Mouse (Mus musculus): Measurements from ENCODE around the gene Fbxo33. TPM values are rescaled to one million over a fixed set of nuclear protein-coding genes. Genes with fewer than 3 reads are reported as not detected.

Gene Fbxo33
- polyA plus RNA-seq, 1 experiment from 2014 or later, result 3.9 TPM

- Histone ChIP-seq H3K4me3 (ENCODE audit: low read length) (no peak overlapping the region), H3K4me1 (ENCODE audit: control insufficient read depth, insufficient read depth, low read length) (no peaks in the 10 kb centered on the region), H3K36me3 (ENCODE audit: control insufficient read depth, insufficient read depth, low read length) (peaks cover 24% of the 10 kb centered on the region), H3K27me3 (replicated peaks; ENCODE audit: control insufficient read depth, insufficient read depth, low read length) (no peaks in the 10 kb centered on the region), H3K9ac (ENCODE audit: low read depth, low read length) (no peak overlapping the region), H3K9me3 (ENCODE audit: control insufficient read depth, low read length) (no peaks in the 10 kb centered on the region), H3K4me2 (ENCODE audit: low read depth, low read length) (no peak overlapping the region), H3K27ac (ENCODE audit: low read length) (no peak overlapping the region)
- WGBS, result 91% methylated on average over 3 of the region's 3 CpGs
- ATAC-seq, result no peak
These were observed 41.7 kb downstream of the Fbxo33 start for GRCm38 (mm10) chr12:59177814-59178213.

DNA sequence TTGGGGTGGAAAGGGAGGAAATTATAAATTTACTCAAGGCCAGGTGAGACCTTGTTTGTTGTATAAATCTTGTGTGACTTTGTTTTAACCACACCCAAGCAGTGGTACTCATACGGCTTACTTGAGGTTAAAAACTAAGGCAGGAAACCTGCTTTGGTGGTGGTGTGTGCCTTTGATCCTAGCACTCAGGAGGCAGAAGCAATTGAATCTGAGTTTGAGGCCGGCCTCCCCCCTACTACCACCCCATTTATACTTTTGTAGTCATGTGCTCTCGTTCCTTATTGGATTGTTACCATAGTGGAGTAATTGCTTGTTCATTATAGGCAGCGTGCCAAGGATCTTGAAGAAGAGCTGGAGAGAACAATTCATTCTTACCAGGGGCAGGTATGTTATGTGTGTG lies 49.6 kb downstream of the Fbxo33 start:
- ATAC-seq, result no peak
- Histone ChIP-seq H3K4me1 (ENCODE audit: control insufficient read depth, insufficient read depth, low read length) (no peaks in the 10 kb centered on the region), H3K9me3 (ENCODE audit: control insufficient read depth, low read length) (no peaks in the 10 kb centered on the region), H3K36me3 (ENCODE audit: control insufficient read depth, insufficient read depth, low read length) (peaks cover 2% of the 10 kb centered on the region; the same call in 1 of the 2 replicates), H3K27ac (ENCODE audit: low read length) (no peak overlapping the region), H3K4me3 (ENCODE audit: low read length) (no peak overlapping the region), H3K27me3 (replicated peaks; ENCODE audit: control insufficient read depth, insufficient read depth, low read length) (no peaks in the 10 kb centered on the region), H3K9ac (ENCODE audit: low read depth, low read length) (no peak overlapping the region), H3K4me2 (ENCODE audit: low read depth, low read length) (no peak overlapping the region)
- 91% methylated on average over 4 of the region's 4 CpGs for WGBS

DNA sequence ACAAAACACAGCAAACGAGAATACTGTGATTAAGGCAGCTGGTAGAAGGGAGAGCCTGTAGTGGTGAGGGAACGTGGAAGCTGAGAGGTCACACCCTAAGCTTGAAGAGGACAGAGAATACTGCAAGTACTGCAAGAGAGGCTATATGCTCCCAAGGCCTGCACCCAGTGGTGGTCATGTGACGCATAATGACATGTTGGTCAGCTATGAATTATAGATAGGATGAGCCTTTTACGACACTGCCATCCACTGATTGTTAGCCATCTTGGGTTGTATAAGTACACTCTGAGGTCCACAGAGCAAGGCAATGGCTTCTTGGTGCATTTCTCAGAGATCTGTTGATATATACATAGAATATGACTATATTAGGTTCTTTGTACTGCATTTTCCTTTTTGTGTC lies 53.0 kb downstream of the Fbxo33 start:
- Histone ChIP-seq H3K9ac (ENCODE audit: low read depth, low read length) (no peak overlapping the region), H3K36me3 (ENCODE audit: control insufficient read depth, insufficient read depth, low read length) (peaks cover 9% of the 10 kb centered on the region; the same call in 1 of the 2 replicates), H3K4me2 (ENCODE audit: low read depth, low read length) (no peak overlapping the region), H3K9me3 (ENCODE audit: control insufficient read depth, low read length) (no peaks in the 10 kb centered on the region), H3K27ac (ENCODE audit: low read length) (no peak overlapping the region), H3K4me1 (ENCODE audit: control insufficient read depth, insufficient read depth, low read length) (no peaks in the 10 kb centered on the region), H3K27me3 (replicated peaks; ENCODE audit: control insufficient read depth, insufficient read depth, low read length) (no peaks in the 10 kb centered on the region), H3K4me3 (ENCODE audit: low read length) (no peak overlapping the region)
- WGBS, result 79% methylated on average over 4 of the region's 4 CpGs
- ATAC-seq, result peak; percentile 74

- peaks cover 11% of the 10 kb centered on the region; the same call in 1 of the 2 replicates for H3K36me3 ChIP-seq (ENCODE audit: control insufficient read depth, insufficient read depth, low read length)
- H3K4me2 ChIP-seq (ENCODE audit: low read depth, low read length), result no peak overlapping the region
- H3K4me3 ChIP-seq (ENCODE audit: low read length), result no peak overlapping the region
- no peaks in the 10 kb centered on the region for H3K9me3 ChIP-seq (ENCODE audit: control insufficient read depth, low read length)
- 94% methylated on average over 6 of the region's 6 CpGs for WGBS
- H3K4me1 ChIP-seq (ENCODE audit: control insufficient read depth, insufficient read depth, low read length), result no peaks in the 10 kb centered on the region
- H3K27me3 ChIP-seq (replicated peaks; ENCODE audit: control insufficient read depth, insufficient read depth, low read length), result no peaks in the 10 kb centered on the region
- ATAC-seq, result no peak
- H3K9ac ChIP-seq (ENCODE audit: low read depth, low read length), result no peak overlapping the region
- no peak overlapping the region for H3K27ac ChIP-seq (ENCODE audit: low read length)
These were observed 55.0 kb downstream of the Fbxo33 start for GRCm38 (mm10) chr12:59164522-59164921.

DNA sequence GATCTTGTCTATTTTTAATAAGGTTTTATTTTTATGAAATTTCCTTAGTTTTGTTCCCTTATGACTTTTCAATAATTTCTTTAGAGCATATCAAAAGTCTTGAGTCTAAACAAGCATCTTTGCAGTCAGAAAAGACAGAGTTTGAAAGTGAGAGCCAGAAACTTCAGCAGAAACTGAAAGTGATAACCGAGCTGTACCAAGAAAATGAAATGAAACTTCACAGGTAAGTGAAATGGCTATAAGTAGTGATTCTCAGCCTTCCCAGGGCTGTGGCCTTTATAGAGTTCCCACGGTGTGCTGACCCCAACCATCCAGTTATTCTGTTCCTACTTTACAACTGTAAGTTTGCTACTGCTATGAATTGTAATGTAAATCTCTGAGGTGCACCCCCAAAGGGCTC lies 56.7 kb downstream of the Fbxo33 start:
- Histone ChIP-seq H3K27me3 (replicated peaks; ENCODE audit: control insufficient read depth, insufficient read depth, low read length) (no peaks in the 10 kb centered on the region), H3K36me3 (ENCODE audit: control insufficient read depth, insufficient read depth, low read length) (peaks cover 19% of the 10 kb centered on the region; the same call in 1 of the 2 replicates), H3K27ac (ENCODE audit: low read length) (no peak overlapping the region), H3K4me2 (ENCODE audit: low read depth, low read length) (no peak overlapping the region), H3K9me3 (ENCODE audit: control insufficient read depth, low read length) (no peaks in the 10 kb centered on the region), H3K4me1 (ENCODE audit: control insufficient read depth, insufficient read depth, low read length) (no peaks in the 10 kb centered on the region), H3K4me3 (ENCODE audit: low read length) (no peak overlapping the region), H3K9ac (ENCODE audit: low read depth, low read length) (no peak overlapping the region)
- ATAC-seq, result no peak
- WGBS, result 89% methylated on average over 2 of the region's 2 CpGs

- Histone ChIP-seq H3K9me3 (ENCODE audit: control insufficient read depth, low read length) (no peaks in the 10 kb centered on the region), H3K4me1 (ENCODE audit: control insufficient read depth, insufficient read depth, low read length) (no peaks in the 10 kb centered on the region), H3K36me3 (ENCODE audit: control insufficient read depth, insufficient read depth, low read length) (peaks cover 21% of the 10 kb centered on the region; the same call in 1 of the 2 replicates)
These were observed 58.4 kb downstream of the Fbxo33 start for GRCm38 (mm10) chr12:59161091-59161490.

More at GRCm38 (mm10) chr12:59161091-59161490, 58.4 kb downstream of the Fbxo33 start:
- no peak overlapping the region for H3K4me2 ChIP-seq (ENCODE audit: low read depth, low read length)
- H3K9ac ChIP-seq (ENCODE audit: low read depth, low read length), result no peak overlapping the region
- no peak overlapping the region for H3K4me3 ChIP-seq (ENCODE audit: low read length)
- 51% methylated on average over 2 of the region's 2 CpGs for WGBS
- no peak for ATAC-seq
- H3K27ac ChIP-seq (ENCODE audit: low read length), result no peak overlapping the region
- H3K27me3 ChIP-seq (replicated peaks; ENCODE audit: control insufficient read depth, insufficient read depth, low read length), result no peaks in the 10 kb centered on the region

Small RNA genes within 50 kb of the gene (microRNA-seq; reads per million reads assigned to microRNA genes)
- gene Gm27284, result not detected

Other genes with a start within 250 kb of the Fbxo33 start
- gene Sec23a, start 207.7 kb downstream of the Fbxo33 start, polyA plus RNA-seq (2015; fragmentation: Nextera tagmentation; extraction: Ambion mirVana), result 90.5 and 110 TPM in 2 replicates
- 17.6 and 20.3 TPM in 2 replicates for gene Gemin2, start 206.3 kb downstream of the Fbxo33 start, polyA plus RNA-seq (2015; fragmentation: Nextera tagmentation; extraction: Ambion mirVana)
- 77.0 and 85.9 TPM in 2 replicates for gene Trappc6b, start 158.3 kb downstream of the Fbxo33 start, polyA plus RNA-seq (2015; fragmentation: Nextera tagmentation; extraction: Ambion mirVana)
- 60.5 and 66.7 TPM in 2 replicates for gene Pnn, start 152.8 kb downstream of the Fbxo33 start, polyA plus RNA-seq (2015; fragmentation: Nextera tagmentation; extraction: Ambion mirVana)
- gene Mia2, start 123.9 kb downstream of the Fbxo33 start, polyA plus RNA-seq (2015; fragmentation: Nextera tagmentation; extraction: Ambion mirVana), result 88.2 and 96.6 TPM in 2 replicates

Data from intestine, embryonic 16.5 days (tissue).